Mouse (Mus musculus): Measurements from ENCODE around the gene Sorbs1. TPM values are rescaled to one million over a fixed set of nuclear protein-coding genes. Genes with fewer than 3 reads are reported as not detected.

Gene Sorbs1
- polyA plus RNA-seq, 1 experiment: 38.8 TPM

- TF ChIP-seq MYOD1 (IDR thresholded peaks at IDR 0.05; ENCODE audit: control insufficient read depth in 1 of 3, insufficient read length in 2 of 3, low read depth in 2 of 3) (peak; percentile 37 to 85 (median 52)), MYOG (IDR thresholded peaks at IDR 0.05; ENCODE audit: control insufficient read depth in 1 of 3, insufficient read depth in 1 of 3, insufficient read length in 2 of 3, low read depth in 2 of 3) (peak; percentile 54 to 82 (median 65)), MAX (IDR thresholded peaks at IDR 0.05; ENCODE audit: low read depth) (no peak)
- H3K27me3 ChIP-seq (ENCODE audit: control insufficient read depth, insufficient read depth, insufficient read length): no peaks in the 10 kb centered on the region
- no peaks in the 10 kb centered on the region for H3K79me2 ChIP-seq (ENCODE audit: control insufficient read depth, insufficient read depth)
- H3K36me3 ChIP-seq (ENCODE audit: control insufficient read depth, insufficient read depth): no peaks in the 10 kb centered on the region
- peak overlapping the region; percentile 12 for H3K4me2 ChIP-seq (ENCODE audit: low read depth)
- no peak overlapping the region for H3ac ChIP-seq (ENCODE audit: control insufficient read depth, insufficient read length)
- H3K4me3 ChIP-seq: no peak overlapping the region
Observed at GRCm38 (mm10) chr19:40451307-40451706, 62.3 kb downstream of the Sorbs1 start.

DNA sequence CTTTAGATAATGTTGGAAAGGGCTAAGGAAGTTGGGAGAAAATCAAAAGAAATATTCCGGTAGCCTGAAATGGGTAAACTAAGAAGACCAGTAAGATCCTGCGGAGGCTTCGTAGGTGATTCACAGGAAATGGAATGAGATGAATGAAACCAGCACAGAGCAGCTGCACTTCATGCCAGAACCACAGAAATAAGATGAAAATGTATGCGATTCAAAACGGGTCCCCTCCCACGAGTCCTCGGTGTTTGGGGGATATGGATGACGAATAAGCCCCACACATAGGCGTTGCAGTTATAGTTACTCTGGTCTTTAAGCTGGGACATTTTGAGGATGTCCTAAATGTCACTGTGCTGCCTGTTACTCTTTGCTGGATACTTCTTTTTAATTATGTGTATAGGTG lies 67.1 kb downstream of the Sorbs1 start:
- H3K4me3 ChIP-seq: no peak overlapping the region
- TF ChIP-seq USF1 (IDR thresholded peaks at IDR 0.05; ENCODE audit: low read depth): no peak
- TF ChIP-seq TCF3 (IDR thresholded peaks at IDR 0.05; ENCODE audit: insufficient read length, low read depth): no peak
- no peak for TF ChIP-seq CEBPB (IDR thresholded peaks at IDR 0.05; ENCODE audit: insufficient read depth, poor library complexity, severe bottlenecking)
- TF ChIP-seq TCF12 (IDR thresholded peaks at IDR 0.05; ENCODE audit: insufficient read depth, poor library complexity, severe bottlenecking): no peak
- TF ChIP-seq POLR2AphosphoS2 (IDR thresholded peaks at IDR 0.05; ENCODE audit: insufficient read length, low read depth): no peak
- no peak for TF ChIP-seq REST (IDR thresholded peaks at IDR 0.05; ENCODE audit: insufficient read depth, insufficient read length)
- TF ChIP-seq SRF (IDR thresholded peaks at IDR 0.05; ENCODE audit: control insufficient read depth, insufficient read length, low read depth): no peak
- TF ChIP-seq MAX (IDR thresholded peaks at IDR 0.05; ENCODE audit: low read depth): no peak
- TF ChIP-seq E2F4 (IDR thresholded peaks at IDR 0.05; ENCODE audit: insufficient read depth): no peak
- no peak for TF ChIP-seq POLR2A (IDR thresholded peaks at IDR 0.05; ENCODE audit: insufficient read length, low read depth)
- TF ChIP-seq MYOG (IDR thresholded peaks at IDR 0.05; ENCODE audit: control insufficient read depth in 1 of 3, insufficient read depth in 1 of 3, insufficient read length in 2 of 3, low read depth in 2 of 3): no peak
- no peak for TF ChIP-seq MYOD1 (IDR thresholded peaks at IDR 0.05; ENCODE audit: control insufficient read depth in 1 of 3, insufficient read length in 2 of 3, low read depth in 2 of 3)
- H3K4me2 ChIP-seq (ENCODE audit: low read depth): no peak overlapping the region
- no peak overlapping the region for H3ac ChIP-seq (ENCODE audit: control insufficient read depth, insufficient read length)
- H3K36me3 ChIP-seq (ENCODE audit: control insufficient read depth, insufficient read depth): no peaks in the 10 kb centered on the region
- H3K27me3 ChIP-seq (ENCODE audit: control insufficient read depth, insufficient read depth, insufficient read length): no peaks in the 10 kb centered on the region
- no peaks in the 10 kb centered on the region for H3K79me2 ChIP-seq (ENCODE audit: control insufficient read depth, insufficient read depth)

DNA sequence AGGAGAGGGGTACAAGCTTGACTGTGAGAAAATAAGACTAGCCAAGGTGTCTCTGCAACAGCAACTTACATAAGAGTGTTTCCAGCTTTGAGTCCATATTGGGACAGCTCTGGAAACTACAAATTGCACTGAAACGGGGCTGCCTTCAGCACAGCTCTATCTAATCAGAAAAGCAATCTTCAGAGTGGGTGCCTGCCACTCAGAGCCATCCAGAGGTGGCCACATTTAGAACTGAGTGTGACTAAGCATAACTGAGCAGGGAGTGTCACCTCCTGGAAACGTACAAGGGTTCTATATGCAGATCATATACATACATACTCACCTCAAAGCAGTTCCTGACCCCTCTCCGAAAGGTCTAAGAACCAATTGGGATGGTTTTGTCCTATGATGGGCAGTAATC lies 71.2 kb downstream of the Sorbs1 start:
- Histone ChIP-seq H3K27me3 (ENCODE audit: control insufficient read depth, insufficient read depth, insufficient read length) (no peaks in the 10 kb centered on the region), H3K36me3 (ENCODE audit: control insufficient read depth, insufficient read depth) (no peaks in the 10 kb centered on the region), H3ac (ENCODE audit: control insufficient read depth, insufficient read length) (no peak overlapping the region), H3K4me2 (ENCODE audit: low read depth) (no peak overlapping the region), H3K79me2 (ENCODE audit: control insufficient read depth, insufficient read depth) (peaks cover 3% of the 10 kb centered on the region), H3K4me3 (no peak overlapping the region)
- TF ChIP-seq MAX (IDR thresholded peaks at IDR 0.05; ENCODE audit: low read depth): no peak
- TF ChIP-seq TCF3 (IDR thresholded peaks at IDR 0.05; ENCODE audit: insufficient read length, low read depth): no peak
- TF ChIP-seq TCF12 (IDR thresholded peaks at IDR 0.05; ENCODE audit: insufficient read depth, poor library complexity, severe bottlenecking): no peak
- no peak for TF ChIP-seq CEBPB (IDR thresholded peaks at IDR 0.05; ENCODE audit: insufficient read depth, poor library complexity, severe bottlenecking)
- no peak for TF ChIP-seq REST (IDR thresholded peaks at IDR 0.05; ENCODE audit: insufficient read depth, insufficient read length)
- TF ChIP-seq POLR2A (IDR thresholded peaks at IDR 0.05; ENCODE audit: insufficient read length, low read depth): no peak

GRCm38 (mm10) chr19:40440951-40441350 lies 72.6 kb downstream of the Sorbs1 start:
- Histone ChIP-seq H3K27me3 (ENCODE audit: control insufficient read depth, insufficient read depth, insufficient read length) (no peaks in the 10 kb centered on the region), H3K4me3 (no peak overlapping the region), H3K36me3 (ENCODE audit: control insufficient read depth, insufficient read depth) (no peaks in the 10 kb centered on the region), H3K79me2 (ENCODE audit: control insufficient read depth, insufficient read depth) (peaks cover 3% of the 10 kb centered on the region), H3K4me2 (ENCODE audit: low read depth) (no peak overlapping the region), H3ac (ENCODE audit: control insufficient read depth, insufficient read length) (no peak overlapping the region)
- TF ChIP-seq TCF12 (IDR thresholded peaks at IDR 0.05; ENCODE audit: insufficient read depth, poor library complexity, severe bottlenecking) (no peak), USF1 (IDR thresholded peaks at IDR 0.05; ENCODE audit: low read depth) (no peak), MYOD1 (IDR thresholded peaks at IDR 0.05; ENCODE audit: control insufficient read depth in 1 of 3, insufficient read length in 2 of 3, low read depth in 2 of 3) (no peak), POLR2AphosphoS2 (IDR thresholded peaks at IDR 0.05; ENCODE audit: insufficient read length, low read depth) (no peak), MAX (IDR thresholded peaks at IDR 0.05; ENCODE audit: low read depth) (no peak), MYOG (IDR thresholded peaks at IDR 0.05; ENCODE audit: control insufficient read depth in 1 of 3, insufficient read depth in 1 of 3, insufficient read length in 2 of 3, low read depth in 2 of 3) (no peak), TCF3 (IDR thresholded peaks at IDR 0.05; ENCODE audit: insufficient read length, low read depth) (no peak), REST (IDR thresholded peaks at IDR 0.05; ENCODE audit: insufficient read depth, insufficient read length) (no peak), SRF (IDR thresholded peaks at IDR 0.05; ENCODE audit: control insufficient read depth, insufficient read length, low read depth) (no peak), CEBPB (IDR thresholded peaks at IDR 0.05; ENCODE audit: insufficient read depth, poor library complexity, severe bottlenecking) (no peak), E2F4 (IDR thresholded peaks at IDR 0.05; ENCODE audit: insufficient read depth) (no peak), POLR2A (IDR thresholded peaks at IDR 0.05; ENCODE audit: insufficient read length, low read depth) (no peak)

- H3K79me2 ChIP-seq (ENCODE audit: control insufficient read depth, insufficient read depth): peaks cover 3% of the 10 kb centered on the region
- TF ChIP-seq MYOG (IDR thresholded peaks at IDR 0.05; ENCODE audit: control insufficient read depth in 1 of 3, insufficient read depth in 1 of 3, insufficient read length in 2 of 3, low read depth in 2 of 3) (peak in 1 of 3 experiments; percentile 56), POLR2A (IDR thresholded peaks at IDR 0.05; ENCODE audit: insufficient read length, low read depth) (no peak), REST (IDR thresholded peaks at IDR 0.05; ENCODE audit: insufficient read depth, insufficient read length) (no peak), MYOD1 (IDR thresholded peaks at IDR 0.05; ENCODE audit: control insufficient read depth in 1 of 3, insufficient read length in 2 of 3, low read depth in 2 of 3) (peak in 1 of 3 experiments; percentile 40)
- H3K27me3 ChIP-seq (ENCODE audit: control insufficient read depth, insufficient read depth, insufficient read length): no peaks in the 10 kb centered on the region
- H3K4me3 ChIP-seq: no peak overlapping the region
- H3K36me3 ChIP-seq (ENCODE audit: control insufficient read depth, insufficient read depth): no peaks in the 10 kb centered on the region
- H3ac ChIP-seq (ENCODE audit: control insufficient read depth, insufficient read length): no peak overlapping the region
- H3K4me2 ChIP-seq (ENCODE audit: low read depth): no peak overlapping the region
Observed at GRCm38 (mm10) chr19:40438907-40439306, 74.7 kb downstream of the Sorbs1 start.

Measured in myocyte (in vitro differentiated cells).